Mouse (Mus musculus) right cerebral cortex, postnatal 4 days (tissue): ENCODE data around the gene Slc41a3.

ENCODE experiments used
- DNase-seq: peaks from one replicate; pipeline ENCODE4 v3.0.0-alpha.2; 2022

Gene Slc41a3

DNA sequence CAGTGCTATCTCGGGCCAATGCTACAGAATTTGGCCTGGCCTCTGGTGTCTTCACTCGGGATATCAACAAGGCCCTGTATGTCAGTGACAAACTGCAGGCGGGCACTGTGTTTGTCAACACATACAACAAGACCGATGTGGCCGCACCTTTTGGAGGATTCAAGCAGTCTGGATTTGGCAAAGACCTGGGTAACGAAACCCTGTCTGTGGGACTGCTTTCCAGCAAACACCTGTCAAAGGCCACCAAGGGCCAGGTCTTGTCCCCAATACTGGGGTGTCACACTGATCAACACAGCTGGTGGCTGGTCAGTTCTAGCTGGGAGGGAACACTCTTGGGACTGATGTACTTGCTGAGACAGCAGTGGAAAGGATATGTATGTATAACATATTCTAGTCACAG lies 6.3 kb upstream of the Slc41a3 start:
- no peak for DNase-seq

DNA sequence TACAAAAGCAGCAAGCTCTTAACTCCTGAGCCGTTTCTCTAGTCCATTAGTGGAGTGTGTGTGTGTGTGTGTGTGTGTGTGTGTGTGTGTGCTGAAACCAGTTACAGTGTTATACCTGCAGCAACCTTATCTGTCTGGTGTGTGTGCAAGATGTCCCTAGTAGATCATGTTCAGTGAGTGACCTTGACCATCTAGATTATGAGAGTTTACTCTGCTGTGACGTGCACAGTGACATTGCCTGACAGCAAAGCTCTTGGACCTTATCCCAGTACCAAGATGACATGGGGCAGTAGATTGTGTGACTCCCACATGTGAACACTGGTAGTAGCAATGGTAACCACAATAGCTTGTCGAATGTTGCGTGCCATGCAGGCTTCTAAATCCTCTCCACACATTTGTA lies 4.2 kb upstream of the Slc41a3 start:
- no peak for DNase-seq

DNA sequence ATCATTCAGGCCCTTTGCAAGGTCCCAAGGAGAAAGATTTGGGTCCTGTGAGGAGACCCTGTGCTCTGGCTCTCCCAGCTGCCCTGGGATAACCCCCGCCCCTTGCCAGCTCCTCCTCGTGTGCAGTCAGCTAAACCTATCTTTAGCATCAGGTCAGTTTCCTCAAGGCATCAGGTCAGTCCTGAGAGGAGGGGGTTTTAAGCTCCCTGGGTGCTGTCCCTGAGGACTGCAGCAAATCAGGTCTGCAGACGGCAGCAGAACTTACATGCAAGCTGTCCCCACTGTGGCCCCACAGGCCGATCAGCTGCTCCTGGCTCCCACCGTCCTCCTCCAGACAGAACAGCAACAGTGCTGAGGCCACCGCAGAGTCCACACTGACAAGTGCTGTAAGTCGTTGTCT lies 2.8 kb upstream of the Slc41a3 start:
- DNase-seq = no peak

DNA sequence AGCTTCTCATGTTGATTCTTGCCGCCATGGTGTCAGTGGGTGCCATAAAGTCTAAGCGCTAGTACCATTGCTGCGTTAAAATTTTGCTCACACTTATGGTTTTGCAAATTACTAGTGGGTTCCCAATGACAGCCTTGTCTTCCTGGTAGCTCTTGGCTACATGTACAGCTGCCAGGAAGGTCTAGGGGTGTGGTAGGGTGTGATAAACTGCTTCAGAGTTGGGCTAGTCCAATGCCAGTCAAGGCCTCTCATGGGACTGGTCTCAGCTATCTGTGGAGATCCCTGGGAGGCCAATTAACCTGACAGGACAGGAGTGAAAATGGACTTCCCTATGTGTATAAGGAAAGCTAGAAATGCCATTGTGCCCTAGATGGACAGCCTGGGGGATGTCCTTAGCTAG lies 2.2 kb upstream of the Slc41a3 start:
- no peak for DNase-seq

DNA sequence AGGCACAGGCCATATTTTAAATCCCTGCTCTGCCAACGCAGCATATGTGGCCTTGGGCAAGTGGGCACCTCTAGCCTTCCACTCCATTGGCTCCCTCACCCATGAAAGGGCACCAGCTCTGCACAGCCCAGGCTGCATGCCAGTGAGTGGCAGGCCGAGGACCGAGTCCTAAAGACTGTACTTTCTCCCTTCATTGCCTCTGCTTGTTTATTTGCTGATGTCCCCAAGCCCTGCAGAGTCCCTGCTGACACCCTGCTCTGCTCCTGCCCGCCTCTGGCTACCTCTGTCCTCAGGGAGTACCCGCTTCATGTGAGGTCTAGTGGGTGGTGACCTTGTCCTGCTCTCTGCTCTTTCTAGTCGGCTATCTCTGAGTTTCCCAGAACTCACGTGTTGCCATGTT lies 1.4 kb upstream of the Slc41a3 start:
- peak; percentile 9 for DNase-seq

DNA sequence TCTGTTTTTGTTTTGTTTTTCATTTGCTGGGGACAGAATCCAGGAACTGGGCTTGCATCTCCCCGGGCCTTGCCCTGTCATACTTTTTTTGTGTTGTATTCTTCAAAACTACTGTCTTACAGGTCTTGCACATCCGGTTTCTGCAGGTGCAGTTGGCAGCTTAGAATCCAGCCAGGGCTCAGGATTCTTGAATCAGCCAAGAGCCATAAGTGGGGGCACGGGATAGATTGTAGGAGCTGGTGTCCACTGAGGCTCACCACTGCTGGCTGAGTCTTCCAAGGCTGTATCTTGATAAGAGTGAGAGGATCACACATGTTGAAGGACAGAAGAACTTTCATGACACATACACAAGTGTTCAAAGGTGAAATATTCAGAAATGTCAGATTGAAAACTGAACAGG lies 395 bp upstream of the Slc41a3 start:
- DNase-seq = no peak

DNA sequence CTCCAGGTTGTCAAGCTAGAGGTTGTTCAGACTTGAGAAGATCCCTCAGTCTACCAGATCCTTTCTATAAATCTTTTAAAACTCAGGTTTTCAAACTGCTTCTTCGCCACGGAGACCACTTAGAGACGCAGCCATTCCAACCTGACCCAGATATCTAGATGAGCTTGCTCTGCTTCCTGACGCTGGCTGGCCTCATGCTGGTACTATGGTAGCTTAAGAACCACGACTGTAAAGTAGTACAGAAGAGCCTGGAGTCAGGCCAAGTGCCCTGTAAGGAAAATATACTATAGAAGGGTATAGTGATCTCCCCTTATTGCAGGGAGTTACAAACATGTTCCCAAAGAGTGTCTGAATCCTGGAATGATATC lies 757 bp downstream of the Slc41a3 start:
- DNase-seq = no peak

DNA sequence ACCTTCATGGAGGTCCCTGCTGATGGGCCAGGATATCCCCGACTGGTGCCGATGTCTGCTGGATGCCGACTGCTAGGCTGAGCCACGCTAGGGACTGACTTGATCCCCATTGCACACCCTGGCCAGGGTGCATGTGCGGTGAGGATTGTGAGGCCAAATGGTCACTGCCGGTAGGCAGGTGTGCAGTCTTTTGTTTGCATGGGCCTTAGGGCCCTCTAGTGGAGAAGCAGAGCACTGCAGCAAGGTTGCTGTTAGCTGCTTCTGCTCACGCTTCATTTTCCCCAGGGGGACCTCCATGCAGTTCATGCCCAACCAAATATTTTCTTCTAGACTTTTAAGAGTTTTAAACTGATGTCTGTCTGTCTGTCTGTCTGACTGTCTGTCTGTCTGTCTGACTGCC lies 2.0 kb downstream of the Slc41a3 start:
- DNase-seq = peak; percentile 56

DNA sequence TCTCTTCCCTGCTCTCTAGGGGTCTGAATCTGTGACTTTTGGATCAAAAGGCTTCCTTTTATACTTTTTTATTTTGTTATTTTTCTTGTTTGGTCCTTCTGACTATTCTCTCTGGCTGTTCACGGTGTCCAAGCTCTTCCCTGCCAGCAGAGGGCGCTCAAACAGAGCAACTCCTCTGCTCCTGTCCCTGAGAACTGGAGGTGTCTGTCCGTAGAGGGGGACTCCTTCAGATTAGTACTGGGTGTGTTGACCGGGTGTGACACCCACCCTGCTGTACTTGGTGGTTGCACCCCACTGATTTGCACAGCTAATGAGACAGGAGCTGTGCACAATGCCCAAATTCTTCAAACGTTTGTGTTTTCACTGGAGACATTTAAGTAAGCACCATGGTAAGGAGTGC lies 2.7 kb downstream of the Slc41a3 start:
- peak; percentile 68 for DNase-seq

DNA sequence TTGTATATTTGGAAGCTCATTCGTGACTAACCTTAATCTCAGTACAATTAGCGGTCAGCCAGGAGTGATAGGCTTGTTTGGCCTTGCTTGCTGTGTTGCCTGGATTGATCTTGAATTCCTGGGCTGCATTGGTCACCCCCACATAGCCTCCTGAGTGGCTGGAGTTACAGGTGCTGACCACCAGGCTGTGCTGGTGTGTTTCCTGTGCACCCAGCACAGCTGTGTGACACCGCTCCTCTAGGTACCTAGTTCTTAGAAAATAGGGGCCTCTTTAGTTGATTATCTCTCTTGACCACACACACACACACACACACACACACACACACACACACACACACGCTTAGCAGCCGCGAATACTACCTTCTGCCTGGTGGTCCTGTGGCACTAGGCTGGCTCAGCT lies 3.7 kb downstream of the Slc41a3 start:
- DNase-seq = no peak

DNA sequence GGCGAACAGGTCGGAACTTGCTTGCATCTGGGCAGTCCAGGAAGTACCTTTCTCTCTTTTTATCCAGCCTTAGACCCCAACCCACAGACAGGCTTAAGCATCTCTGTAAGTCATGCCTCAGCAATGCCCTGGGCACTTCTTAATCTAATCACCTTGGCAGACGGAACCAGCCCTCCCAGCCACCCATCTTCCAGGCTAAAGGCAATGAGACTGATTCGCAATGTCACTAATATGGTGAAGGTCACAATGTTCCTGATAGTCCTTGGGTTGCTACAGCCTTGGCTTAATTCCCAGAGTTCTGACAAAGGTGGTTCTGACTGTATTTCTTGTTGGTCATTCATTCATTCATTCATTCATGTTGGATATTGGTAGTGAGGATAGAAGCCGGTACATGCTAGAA lies 5.7 kb downstream of the Slc41a3 start:
- DNase-seq = no peak

DNA sequence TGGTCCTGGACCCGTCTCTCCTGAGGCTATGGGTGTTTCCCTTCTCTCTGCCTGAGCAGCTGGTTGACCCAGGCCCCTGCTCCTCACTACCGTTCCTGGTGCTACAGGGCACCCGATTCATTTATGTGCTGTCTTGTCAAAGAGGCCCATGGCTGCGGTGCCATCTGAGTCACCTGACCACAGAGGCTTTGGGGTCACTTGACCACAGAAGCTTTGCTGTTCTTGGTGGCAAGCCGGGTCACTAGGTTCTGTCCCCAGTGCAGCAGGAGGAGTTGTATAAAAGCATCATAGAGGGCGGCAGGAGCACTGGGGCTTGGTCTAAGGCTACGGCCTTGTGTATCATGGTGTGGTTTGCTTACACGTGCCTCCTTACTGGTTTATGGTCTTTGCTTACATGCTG lies 8.8 kb downstream of the Slc41a3 start:
- DNase-seq = no peak

DNA sequence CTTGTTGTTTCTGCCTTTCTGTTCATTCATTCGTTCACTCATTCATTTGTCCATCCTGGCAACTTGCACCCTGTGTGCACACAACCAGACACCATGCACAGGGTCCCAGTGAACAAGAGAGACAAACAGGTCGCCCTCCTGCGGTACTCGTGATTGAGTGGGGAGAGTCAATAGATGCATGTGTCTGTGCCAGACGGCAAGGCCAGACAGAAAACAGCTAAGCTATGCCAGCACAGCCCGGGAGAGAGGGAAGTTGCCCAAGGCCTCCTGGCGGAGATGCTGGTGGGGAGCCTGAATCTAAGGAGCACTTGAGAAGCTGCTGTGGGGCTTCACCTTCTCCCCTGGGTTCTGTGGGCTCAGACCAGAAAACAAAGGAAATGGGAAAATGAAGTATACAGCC lies 10.8 kb downstream of the Slc41a3 start:
- DNase-seq = no peak

DNA sequence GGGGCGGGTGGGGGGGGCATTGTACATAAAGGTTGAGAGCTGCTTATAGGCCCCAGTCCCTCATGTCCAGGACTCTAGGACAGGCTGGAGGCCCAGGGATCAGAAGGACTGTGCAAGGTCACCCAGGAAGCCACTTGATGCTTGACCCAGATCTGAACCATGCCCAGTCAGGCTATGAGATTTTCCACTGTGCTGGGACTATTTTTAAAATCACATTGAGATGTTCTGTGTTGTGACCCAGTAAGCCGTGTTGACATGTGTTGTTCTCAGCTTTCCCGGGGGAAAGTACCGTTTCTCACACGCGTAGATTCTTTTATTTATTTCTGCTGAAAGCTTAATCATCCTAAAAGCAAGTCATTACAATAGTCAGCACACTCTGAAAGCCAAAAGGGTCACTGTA lies 11.5 kb downstream of the Slc41a3 start:
- DNase-seq = no peak

DNA sequence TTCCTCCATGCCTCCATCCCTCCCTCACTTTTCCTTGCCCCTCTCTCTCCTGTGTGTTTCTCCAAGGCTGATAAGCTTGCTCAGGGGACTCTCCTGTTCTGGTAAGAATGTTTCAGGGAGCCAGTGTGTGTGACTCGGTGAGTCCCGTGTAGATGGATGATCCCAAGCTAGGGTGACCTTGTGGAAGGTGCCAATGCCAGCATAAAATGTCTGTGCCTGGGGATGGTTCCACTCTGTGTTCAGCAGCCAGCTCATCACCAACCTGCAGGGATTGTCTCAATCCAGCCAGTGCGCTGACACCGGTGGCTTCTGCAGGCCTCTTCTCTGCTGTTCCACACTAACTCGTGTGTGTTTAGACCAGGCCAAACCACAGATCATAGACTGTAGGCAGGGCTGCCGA lies 12.0 kb downstream of the Slc41a3 start:
- no peak for DNase-seq

DNA sequence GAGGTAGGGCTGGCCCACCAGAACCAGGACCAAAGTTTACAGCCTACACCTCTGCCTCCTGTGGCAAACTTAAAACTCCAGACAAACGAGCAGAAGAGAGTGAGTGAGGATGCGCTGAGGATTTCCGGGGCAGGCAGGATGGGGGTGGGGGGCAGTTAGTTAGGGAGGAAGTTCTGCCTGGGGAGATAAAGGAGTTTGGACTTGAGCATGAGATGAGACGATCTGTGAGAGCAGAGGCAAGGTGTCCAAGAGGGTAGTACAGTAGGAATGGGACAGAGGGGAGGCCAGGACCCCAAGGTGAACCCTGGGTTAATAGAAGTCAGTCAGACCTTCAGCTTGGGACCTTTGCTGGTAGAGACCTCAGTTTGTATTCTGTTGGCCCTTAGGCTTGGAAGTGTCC lies 13.7 kb downstream of the Slc41a3 start:
- DNase-seq = no peak

DNA sequence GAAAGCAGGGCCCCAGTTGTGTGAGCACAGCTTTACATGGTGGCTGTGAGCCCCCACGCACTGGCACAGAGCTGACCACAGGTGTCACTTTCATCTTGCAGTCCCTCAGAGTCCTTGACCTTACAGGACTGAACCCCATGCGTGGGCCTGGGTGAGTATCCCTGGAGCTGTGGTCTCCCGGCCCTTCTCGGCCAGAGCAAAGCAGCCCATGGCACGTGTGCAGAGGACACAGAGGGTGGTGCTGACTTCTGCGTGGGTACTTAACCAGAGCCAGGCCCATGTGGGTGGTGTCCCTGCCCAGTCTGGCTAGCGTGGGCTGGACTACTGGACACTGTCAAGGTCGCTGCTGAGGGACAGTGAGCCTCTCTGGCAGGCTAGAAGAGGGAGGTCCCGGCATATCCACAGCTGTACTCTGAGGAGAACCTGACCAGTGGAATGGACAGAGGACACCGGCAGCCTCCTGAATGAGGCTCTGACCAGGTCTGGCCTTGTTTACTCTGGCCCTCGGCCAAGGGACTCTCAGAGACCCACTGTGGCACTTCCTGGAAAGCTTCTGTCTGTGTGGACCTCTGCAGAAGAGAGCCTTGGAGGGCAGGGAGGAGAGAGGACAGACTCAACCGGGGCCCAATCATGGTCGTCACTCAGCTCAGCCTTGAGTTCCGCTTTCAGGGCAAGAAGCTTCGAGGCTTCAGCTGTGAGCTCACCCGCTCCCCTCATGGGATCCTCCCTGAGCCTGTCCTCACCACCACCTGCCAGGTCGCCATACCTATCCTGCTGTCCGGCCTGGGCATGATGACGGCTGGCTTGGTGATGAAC lies 14.5 kb downstream of the Slc41a3 start:
- no peak for DNase-seq

DNA sequence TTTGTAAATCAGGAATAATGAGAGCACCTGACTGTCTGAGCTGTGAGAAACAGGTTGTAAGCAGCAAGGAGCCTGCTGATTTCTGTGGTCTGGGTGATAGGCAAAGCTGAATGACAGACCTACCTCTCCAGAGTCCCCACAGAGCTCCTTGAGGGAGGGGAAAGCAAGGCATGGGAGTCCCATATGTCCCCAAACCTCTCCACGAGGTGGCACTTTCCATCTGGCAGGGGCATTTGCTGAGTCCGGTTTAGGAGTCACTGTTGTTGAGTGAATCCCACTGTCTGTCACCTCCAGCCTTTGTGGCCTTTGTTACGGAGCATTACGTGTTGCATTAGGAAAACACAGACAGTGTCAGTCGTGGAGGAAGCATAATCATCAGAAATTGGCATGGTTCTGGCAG lies 15.4 kb downstream of the Slc41a3 start:
- DNase-seq = no peak

DNA sequence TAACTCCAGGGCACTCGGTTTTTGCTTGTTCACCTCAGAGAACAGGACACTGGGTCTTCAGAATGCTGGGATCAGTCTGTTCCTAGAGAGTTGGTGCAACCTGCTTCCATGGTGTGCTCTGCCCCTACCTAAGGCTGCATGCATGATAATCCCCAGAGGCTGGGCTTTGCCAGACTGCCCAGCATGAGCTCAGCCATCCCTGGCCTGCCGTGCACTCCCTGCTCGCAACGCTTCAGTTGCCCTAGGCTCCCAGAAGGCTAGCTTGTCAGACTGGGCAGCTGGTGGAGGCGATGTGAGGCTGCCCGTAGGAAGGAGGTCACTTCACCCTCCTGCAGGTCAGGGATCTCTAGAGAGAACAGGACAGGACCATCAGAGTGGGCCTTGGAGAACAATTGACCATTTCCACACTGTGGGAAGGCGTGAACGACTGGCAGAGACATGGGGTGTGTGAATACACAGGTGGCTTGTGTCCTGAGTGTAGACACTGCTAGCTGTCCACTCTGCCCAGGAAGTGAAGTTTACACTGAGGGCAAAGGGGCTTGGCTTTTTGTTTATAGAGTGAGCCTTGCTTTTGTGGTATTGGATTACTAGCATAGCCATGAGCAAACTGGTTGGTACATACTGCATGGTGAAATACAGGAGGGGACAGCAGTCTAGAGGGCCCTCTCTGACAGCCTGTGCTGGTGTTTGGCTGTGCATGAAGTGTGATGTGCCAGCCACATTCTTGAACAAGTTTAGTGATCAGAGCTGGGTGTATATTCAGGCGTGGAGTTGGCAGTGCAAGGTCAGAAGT lies 16.5 kb downstream of the Slc41a3 start:
- DNase-seq = no peak

DNA sequence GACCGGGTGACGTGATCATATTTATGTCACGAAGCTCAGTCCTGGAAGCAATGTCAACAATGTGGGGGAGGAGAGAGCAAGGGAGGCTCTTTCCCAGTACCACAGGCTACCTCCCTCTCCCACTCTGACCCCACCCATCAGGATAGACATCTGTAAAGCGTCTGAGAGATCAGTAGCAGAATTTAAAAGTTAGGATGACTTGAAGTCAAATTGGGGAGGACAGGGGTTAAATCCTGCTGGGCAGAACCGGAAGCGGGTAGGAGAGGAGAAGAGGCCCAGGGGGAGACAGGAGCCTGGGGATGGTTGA lies 17.0 kb downstream of the Slc41a3 start:
- DNase-seq = no peak

DNA sequence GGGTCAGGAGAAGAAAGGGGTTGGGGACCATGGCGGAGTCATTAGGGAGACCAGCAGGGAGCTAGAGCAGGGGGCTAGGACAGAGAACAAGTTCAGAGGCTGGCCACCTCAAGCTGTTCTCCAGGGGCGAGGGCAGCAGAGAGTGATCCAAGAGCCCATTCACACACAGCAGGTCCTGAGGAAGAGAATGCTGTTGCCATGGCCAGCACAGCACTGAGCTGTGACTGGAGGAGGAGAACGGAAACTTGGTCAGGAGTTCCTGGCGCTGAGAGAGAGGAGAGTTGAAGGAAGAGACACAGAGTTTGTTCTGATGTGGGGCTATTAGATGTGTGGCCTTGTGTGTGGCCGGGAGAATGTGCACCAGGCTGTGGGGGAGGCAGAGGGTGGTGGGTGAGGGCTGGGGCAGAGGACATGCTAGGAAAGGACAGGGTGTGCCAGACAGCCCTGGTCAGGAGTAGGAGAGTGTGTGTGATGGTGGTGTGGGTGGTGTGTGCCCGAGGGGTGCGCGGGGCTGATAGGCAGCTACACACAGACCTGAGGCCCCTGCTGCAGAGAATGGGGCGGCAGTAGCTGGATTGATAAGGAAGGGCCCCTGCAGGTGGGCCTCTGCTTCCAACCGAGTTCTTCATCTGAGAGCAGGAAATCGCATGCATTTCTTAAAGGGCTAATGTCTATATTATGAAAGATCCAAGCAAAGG lies 18.4 kb downstream of the Slc41a3 start:
- no peak for DNase-seq

DNA sequence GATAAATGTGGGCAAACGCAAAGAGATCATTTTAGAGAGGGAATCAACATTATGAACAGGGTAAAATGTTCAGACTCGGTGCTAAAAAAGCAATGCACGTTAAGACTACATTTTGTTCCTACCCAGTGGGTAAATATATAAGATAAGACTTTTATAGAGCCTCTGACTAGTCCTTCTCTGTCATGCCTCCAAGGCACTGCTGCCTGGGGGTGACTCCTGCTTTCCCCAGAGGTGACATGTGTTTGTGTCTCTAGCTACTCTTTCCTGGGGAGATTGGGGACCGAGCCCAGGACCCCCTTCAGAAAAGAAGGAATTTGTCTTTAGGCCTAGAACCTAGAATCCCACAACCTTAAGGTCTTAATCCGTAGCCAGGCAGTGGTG lies 18.9 kb downstream of the Slc41a3 start:
- no peak for DNase-seq

DNA sequence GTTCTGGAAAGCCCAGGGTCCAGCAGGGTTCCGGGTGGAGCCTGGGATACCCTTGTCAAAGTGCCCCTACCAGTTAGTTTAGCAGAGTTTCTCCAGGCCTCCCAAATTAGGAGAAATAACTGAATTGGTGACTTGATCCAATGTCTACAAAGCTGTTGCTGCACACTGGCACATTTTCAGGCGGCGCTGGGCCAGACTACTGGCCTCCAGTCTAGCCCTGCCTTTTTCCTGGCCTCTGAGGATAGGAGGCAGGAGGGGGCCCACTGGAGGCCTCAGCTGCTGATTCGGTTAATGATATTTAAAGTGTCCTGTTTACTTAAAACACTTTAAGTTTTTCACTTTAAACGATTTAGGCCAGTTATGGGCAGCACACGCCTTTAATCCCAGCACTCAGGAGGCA lies 19.7 kb downstream of the Slc41a3 start:
- no peak for DNase-seq

DNA sequence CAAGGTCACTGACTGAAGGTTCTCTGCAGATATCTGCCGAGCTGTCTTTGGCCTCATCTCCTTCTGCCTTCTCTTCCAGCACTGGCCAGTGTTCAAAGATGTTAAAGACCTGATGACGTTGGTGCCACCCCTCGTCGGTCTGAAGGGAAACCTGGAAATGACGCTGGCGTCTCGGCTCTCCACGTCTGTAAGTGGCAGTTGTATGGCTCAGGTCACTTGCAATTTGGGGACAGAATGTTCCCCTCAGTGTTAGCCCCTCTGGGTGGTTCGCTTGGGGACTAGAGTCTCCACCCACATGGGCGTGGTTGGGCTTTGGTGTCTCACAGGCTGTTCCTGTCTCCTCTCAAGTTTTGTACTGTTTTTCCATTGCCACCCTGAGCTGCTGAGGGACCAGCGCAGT lies 20.2 kb downstream of the Slc41a3 start:
- DNase-seq = no peak
